Mouse (Mus musculus) intestine, embryonic 16.5 days (tissue): ENCODE results near the gene Hoxb4. TPM values are rescaled to one million over a fixed set of nuclear protein-coding genes. Genes with fewer than 3 reads are reported as not detected.

ENCODE experiments used
- ATAC-seq: fragments of 200-750 bp; cut with Nextera tagmentation; 2 replicates; pipeline ENCODE4 v1.8.0; 2017; ENCODE audit warnings: moderate TSS enrichment, moderate library complexity
- H3K27ac ChIP-seq: fragments of 300-500 bp; sonication (generic); 2 replicates; pipeline ENCODE4 v1.5.1; 2014; ENCODE audit warnings: mild to moderate bottlenecking, low read length
- H3K27me3 ChIP-seq: fragments of 300-500 bp; sonication (generic); replicated peaks from 2 replicates; pipeline ENCODE4 v1.6.1; 2014; ENCODE audit warnings: low read length, control low read depth, mixed read lengths; ENCODE audit not compliant: control insufficient read depth, insufficient read depth
- H3K36me3 ChIP-seq: fragments of 300-500 bp; sonication (generic); 2 replicates; pipeline ENCODE4 v1.6.1; 2014; ENCODE audit warnings: low read length, control low read depth; ENCODE audit not compliant: control insufficient read depth, insufficient read depth
- H3K4me1 ChIP-seq: fragments of 300-500 bp; sonication (generic); 2 replicates; pipeline ENCODE4 v1.6.1; 2014; ENCODE audit warnings: low read length, control low read depth, mixed read lengths; ENCODE audit not compliant: control insufficient read depth, insufficient read depth
- H3K4me2 ChIP-seq: fragments of 300-500 bp; sonication (generic); 2 replicates; pipeline ENCODE4 v1.6.1; 2014; ENCODE audit warnings: low read depth, low read length, control low read depth
- H3K4me3 ChIP-seq: fragments of 300-500 bp; sonication (generic); 2 replicates; pipeline ENCODE4 v1.5.1; 2014; ENCODE audit warnings: mild to moderate bottlenecking, low read length
- H3K9ac ChIP-seq: fragments of 300-500 bp; sonication (generic); 2 replicates; pipeline ENCODE4 v1.6.1; 2014; ENCODE audit warnings: low read depth, low read length
- H3K9me3 ChIP-seq: fragments of 300-500 bp; sonication (generic); 2 replicates; pipeline ENCODE4 v1.6.1; 2016; ENCODE audit warnings: low read length, control low read depth; ENCODE audit not compliant: control insufficient read depth
- WGBS: fragments of 180-500 bp; shearing (Covaris S2); extraction: QIAGEN DNeasy Blood & Tissue Kit; methylation state at CpG from one replicate; pipeline ENCODE4 v1.1.7; 2014; 5-methylcytosine and 5-hydroxymethylcytosine counted together
- polyA plus RNA-seq: library from polyadenylated mRNA; unstranded; fragments of >200 nt; fragmentation: Nextera tagmentation; extraction: Ambion mirVana; gene quantifications from 2 replicates; pipeline ENCODE4 v1.2.1, GENCODE M21; 2015

Gene Hoxb4
- polyA plus RNA-seq, 1 experiment from 2014 or later: 1.8 TPM

DNA sequence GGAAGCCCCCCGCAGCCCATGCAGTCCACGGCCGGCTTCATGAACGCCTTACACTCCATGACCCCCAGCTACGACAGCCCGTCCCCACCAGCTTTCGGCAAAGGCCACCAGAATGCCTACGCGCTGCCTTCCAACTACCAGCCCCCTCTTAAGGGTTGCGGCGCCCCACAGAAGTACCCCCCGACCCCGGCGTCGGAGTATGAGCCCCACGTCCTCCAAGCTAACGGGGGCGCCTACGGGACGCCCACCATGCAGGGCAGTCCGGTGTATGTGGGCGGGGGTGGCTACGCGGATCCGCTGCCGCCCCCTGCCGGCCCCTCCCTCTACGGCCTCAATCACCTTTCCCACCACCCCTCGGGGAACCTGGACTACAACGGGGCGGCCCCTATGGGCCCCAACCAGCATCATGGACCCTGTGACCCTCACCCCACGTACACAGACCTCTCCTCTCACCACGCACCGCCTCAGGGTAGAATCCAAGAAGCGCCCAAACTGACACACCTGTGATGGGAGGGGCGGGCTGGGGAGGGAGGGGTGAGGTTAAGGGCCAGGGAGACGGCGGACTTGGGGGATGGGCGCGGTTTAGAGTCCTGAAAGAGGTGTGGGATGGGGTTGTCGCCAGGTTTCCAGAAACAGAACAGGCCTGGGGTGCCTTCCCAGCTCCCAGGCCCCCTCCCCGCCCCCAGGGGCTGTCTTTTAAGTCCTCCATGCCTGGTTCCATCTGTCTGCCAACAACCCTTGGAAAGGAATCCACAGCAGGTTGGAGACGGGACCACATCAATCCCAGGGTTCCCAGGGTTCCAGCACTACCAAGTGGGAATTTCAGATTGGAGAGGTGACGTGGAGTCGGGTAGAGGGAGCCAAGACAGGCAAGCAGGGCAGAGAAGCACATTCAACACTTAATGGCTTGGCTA lies 28.1 kb downstream of the Hoxb4 start:
- H3K4me2 ChIP-seq: peak overlapping the region; percentile 93
- H3K9me3 ChIP-seq: no peaks in the 10 kb centered on the region
- H3K4me3 ChIP-seq: peak overlapping the region; percentile 40
- peaks cover 11% of the 10 kb centered on the region; the same call in 1 of the 2 replicates for H3K27me3 ChIP-seq
- WGBS: 16% methylated on average over 45 of the region's 45 CpGs
- peak overlapping the region; percentile 71 for H3K9ac ChIP-seq
- H3K36me3 ChIP-seq: no peaks in the 10 kb centered on the region
- H3K4me1 ChIP-seq: peaks cover 51% of the 10 kb centered on the region
- H3K27ac ChIP-seq: peak overlapping the region; percentile 84
- ATAC-seq: no peak

DNA sequence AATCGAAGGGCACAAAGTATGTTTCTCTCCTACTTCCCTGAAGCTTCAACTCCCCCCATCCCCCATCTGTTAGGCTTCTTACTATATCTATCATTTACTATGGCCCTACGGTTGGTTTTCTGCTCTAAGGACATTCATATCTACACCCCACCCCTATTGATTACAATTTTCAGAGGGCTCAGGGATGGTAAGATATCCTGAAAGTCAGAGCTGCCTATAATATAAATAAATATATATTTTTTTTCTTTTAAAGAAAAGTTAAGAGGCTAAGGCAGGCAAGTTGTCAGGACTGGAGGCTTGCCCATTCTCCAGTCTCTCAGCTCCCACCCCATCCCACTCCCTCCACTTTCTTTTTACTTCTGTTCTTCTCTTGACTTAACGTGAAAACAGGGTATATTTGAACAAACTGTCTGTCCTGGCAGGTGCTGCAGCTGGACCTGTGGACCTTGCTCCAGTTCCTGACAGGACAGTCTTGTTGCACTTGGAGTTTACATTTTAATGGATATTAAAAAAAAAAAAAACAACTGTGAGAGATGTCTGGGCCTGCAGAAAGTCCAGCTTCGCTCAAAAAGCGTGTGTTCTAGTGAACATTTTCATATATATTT lies 29.0 kb downstream of the Hoxb4 start:
- Histone ChIP-seq H3K4me3 (no peak overlapping the region), H3K27ac (peak overlapping the region; percentile 84; the same call in 1 of the 2 replicates), H3K36me3 (no peaks in the 10 kb centered on the region), H3K4me1 (peaks cover 47% of the 10 kb centered on the region), H3K27me3 (peaks cover 11% of the 10 kb centered on the region; the same call in 1 of the 2 replicates), H3K4me2 (no peak overlapping the region), H3K9me3 (no peaks in the 10 kb centered on the region), H3K9ac (no peak overlapping the region)
- ATAC-seq: no peak
- 41% methylated on average over 5 of the region's 5 CpGs for WGBS

DNA sequence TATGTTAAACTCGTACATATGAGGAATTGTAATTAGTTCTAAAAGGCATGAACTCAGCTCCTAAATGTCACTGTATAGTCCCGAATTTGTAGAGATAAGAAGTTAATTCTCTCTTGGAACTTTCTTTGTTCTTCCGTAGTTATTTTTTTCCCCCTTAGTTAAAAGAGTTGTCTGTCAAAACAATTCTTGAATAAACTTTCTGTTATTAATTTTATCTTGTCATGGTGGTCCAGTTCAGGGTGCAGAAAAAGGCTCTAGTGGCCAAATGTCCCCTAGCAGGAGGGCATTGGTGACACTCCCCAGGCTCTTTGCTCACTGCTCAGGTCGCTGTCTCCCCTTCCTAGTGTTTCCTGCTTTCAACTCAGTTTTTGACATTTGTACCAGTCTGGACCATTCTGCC lies 29.6 kb downstream of the Hoxb4 start:
- H3K27ac ChIP-seq: peak overlapping the region; percentile 74
- 23% methylated on average over 4 of the region's 4 CpGs for WGBS
- H3K27me3 ChIP-seq: peaks cover 11% of the 10 kb centered on the region; the same call in 1 of the 2 replicates
- ATAC-seq: no peak
- peaks cover 47% of the 10 kb centered on the region for H3K4me1 ChIP-seq
- H3K9me3 ChIP-seq: no peaks in the 10 kb centered on the region
- H3K9ac ChIP-seq: peak overlapping the region; percentile 48; the same call in 1 of the 2 replicates
- H3K36me3 ChIP-seq: no peaks in the 10 kb centered on the region
- H3K4me2 ChIP-seq: peak overlapping the region; percentile 38; the same call in 1 of the 2 replicates
- H3K4me3 ChIP-seq: no peak overlapping the region

DNA sequence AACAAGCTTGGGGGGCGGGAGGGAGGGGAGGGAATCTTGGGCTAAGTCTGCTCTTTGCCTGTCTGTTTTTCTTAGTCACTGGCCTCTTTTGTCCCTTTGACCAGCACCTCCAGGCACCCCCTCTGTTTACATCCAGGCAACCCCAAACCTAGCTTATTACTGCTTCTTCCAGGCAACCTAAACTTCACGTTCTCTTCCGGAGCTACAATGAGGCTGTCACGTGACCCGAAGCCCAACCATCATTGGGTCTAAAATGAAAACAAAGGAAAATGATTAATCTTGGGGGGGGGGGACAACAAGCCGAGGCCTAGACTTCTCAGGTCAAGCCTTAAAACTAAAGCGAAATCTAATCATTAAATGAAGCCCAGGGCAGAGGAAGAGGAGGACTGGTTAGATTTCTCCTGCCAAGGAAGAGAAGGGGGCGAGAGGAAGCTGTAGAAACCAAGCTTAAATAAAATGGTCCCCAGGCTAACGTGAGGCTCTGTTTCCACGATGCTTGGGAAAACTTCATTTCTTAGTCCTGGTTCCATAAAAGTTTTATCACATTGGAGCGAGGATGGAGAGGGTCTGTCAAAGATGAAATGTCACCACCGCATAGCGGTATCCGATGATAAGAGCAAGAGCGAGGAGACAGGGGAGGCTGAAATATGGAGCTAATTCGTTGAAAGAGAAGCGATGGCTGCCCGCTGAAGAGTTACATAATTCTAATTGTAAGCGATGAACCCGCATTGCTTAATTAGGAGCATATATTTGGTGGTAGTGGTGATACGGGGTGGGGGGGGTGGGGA lies 30.3 kb downstream of the Hoxb4 start:
- Histone ChIP-seq H3K9ac (peak overlapping the region; percentile 48), H3K4me1 (peaks cover 44% of the 10 kb centered on the region), H3K27ac (peak overlapping the region; percentile 74), H3K9me3 (no peaks in the 10 kb centered on the region), H3K36me3 (no peaks in the 10 kb centered on the region), H3K4me2 (peak overlapping the region; percentile 38), H3K4me3 (no peak overlapping the region; the same call in 1 of the 2 replicates), H3K27me3 (peaks cover 11% of the 10 kb centered on the region; the same call in 1 of the 2 replicates)
- 22% methylated on average over 21 of the region's 21 CpGs for WGBS
- ATAC-seq: no peak

DNA sequence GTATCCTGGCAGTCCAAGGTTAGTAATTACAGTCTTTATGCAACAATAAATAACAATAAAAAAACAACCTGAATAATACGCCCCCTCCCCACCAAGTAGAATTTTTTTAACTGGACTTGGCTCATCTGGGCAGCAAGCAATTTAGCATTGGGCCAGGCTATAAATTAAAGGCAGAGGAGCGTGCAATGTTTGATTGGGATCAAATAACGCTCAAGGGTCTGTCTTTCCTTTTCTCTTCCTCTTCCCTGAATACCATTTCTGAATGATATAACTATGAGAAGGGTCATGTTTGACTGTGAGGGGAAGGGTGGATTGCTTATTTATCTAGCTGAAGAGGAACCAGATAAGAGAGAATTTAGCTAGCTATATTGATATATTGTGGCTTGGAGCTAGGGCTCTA lies 30.9 kb downstream of the Hoxb4 start:
- Histone ChIP-seq H3K4me3 (no peak overlapping the region), H3K9me3 (no peaks in the 10 kb centered on the region), H3K36me3 (no peaks in the 10 kb centered on the region), H3K27ac (peak overlapping the region; percentile 74), H3K4me2 (0 out of 2 replicates have a peak overlapping the region, but pooled peaks have one; percentile 42), H3K27me3 (peaks cover 10% of the 10 kb centered on the region; the same call in 1 of the 2 replicates), H3K4me1 (peaks cover 42% of the 10 kb centered on the region), H3K9ac (no peak overlapping the region)
- 37% methylated on average over 3 of the region's 3 CpGs for WGBS
- ATAC-seq: no peak

DNA sequence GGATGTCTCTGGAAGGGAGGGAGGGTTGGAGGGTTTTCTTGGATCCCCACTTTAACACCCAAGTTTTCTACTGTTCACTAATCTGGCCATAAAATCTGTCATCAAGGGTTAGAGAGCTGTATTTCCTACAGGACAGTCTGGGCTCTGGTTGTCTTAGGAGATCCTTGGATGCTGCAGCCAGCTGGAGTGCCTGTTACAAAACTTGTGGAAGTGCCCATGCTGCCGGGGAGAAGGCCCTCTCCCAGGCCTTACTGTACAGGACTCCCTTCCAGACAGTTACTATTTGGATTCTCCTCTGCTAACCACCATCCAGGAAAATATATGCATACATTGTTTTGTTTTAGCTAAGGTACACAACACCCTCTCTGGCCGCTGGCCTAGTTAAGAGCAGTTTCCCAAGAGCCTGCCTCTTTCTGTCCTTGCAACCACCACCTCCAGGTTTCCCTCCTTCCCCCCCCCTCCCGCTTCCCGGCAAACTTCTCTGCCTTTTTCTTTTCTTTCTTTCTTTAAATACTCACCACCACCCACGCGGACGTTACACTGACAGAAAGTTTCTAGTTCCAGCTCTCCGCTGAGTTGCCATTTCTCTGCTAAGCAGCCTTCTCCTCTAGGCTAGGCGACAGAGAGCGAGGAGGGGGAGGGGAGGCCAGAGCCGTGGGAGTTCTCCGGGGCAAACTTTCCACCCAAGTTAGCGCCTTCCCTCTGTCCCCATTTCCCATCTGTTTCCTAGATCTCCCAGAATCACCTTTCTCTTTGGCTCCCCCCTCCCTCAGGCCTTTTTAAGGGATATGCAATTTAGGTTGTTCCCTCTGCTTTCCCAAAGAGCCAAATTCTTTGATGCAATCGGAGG lies 31.6 kb downstream of the Hoxb4 start:
- ATAC-seq: no peak
- Histone ChIP-seq H3K4me1 (peaks cover 35% of the 10 kb centered on the region), H3K27me3 (peaks cover 9% of the 10 kb centered on the region; the same call in 1 of the 2 replicates), H3K4me3 (0 out of 2 replicates have a peak overlapping the region, but pooled peaks have one; percentile 12), H3K36me3 (no peaks in the 10 kb centered on the region), H3K27ac (peak overlapping the region; percentile 74), H3K9me3 (no peaks in the 10 kb centered on the region), H3K9ac (peak overlapping the region; percentile 45), H3K4me2 (peak overlapping the region; percentile 42)
- 15% methylated on average over 14 of the region's 14 CpGs for WGBS

DNA sequence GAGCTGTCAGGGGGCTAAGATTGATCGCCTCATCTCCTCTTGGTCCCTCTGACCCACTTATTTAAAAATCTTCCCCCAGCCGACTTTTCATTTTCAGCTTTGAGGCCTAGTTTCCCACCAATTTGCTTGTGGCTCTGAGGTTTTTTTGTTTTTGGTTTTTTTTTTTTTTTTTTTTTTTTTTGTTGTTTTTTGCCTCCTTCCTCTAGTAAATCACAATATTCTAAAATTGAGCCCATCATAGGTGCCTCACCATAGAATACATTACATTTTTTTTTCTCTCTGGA lies 32.2 kb downstream of the Hoxb4 start, which contains the start of gene Hoxb2:
Hoxb2 (plus strand) TSS at position 185 of the 284 bp plus-strand sequence.
- 17% methylated on average over 2 of the region's 2 CpGs for WGBS
- H3K27me3 ChIP-seq: peaks cover 9% of the 10 kb centered on the region; the same call in 1 of the 2 replicates
- peaks cover 35% of the 10 kb centered on the region for H3K4me1 ChIP-seq
- peak within 1 kb of the TSS; percentile 73; the same call in 1 of the 2 replicates for H3K4me3 ChIP-seq
- peak within 1 kb of the TSS; percentile 78 for H3K4me2 ChIP-seq
- peak within 1 kb of the TSS; percentile 97 for H3K27ac ChIP-seq
- ATAC-seq: no peak
- H3K36me3 ChIP-seq: no peaks in the 10 kb centered on the region
- no peaks in the 10 kb centered on the region for H3K9me3 ChIP-seq
- peak within 1 kb of the TSS; percentile 91 for H3K9ac ChIP-seq

DNA sequence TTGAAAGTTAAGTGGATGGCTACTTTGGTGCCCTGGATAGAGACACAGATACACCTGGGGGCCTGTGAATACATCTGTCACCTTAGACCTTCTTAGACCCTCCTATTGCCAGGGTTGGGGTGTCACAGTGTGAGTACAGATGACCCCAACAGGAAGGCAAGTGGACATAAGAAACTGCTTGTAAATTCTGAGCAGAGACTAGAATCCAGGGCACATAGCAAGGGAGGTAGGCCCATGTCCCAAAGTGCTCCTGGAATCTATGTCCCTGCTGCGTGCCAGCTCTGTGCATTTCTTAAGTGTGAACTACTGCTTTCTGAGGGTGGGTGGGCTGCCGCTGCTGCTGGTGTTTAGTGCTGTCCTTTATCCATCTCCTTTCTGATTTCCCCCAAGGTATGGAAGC lies 32.7 kb downstream of the Hoxb4 start:
- Histone ChIP-seq H3K27me3 (peaks cover 8% of the 10 kb centered on the region; the same call in 1 of the 2 replicates), H3K27ac (peak overlapping the region; percentile 97), H3K4me1 (peaks cover 32% of the 10 kb centered on the region), H3K36me3 (no peaks in the 10 kb centered on the region), H3K9ac (peak overlapping the region; percentile 91; the same call in 1 of the 2 replicates), H3K4me3 (no peak overlapping the region), H3K4me2 (peak overlapping the region; percentile 78; the same call in 1 of the 2 replicates), H3K9me3 (no peaks in the 10 kb centered on the region)
- WGBS: 52% methylated on average over 2 of the region's 2 CpGs
- ATAC-seq: no peak
